Mouse (Mus musculus): Measurements from ENCODE around the gene Cenpv.
"Not testable (repeated sequence)": the region's sequence is repeated elsewhere in the genome, so short reads cannot be mapped to it uniquely, and the experiment has no call there.

Cenpv gene

DNA sequence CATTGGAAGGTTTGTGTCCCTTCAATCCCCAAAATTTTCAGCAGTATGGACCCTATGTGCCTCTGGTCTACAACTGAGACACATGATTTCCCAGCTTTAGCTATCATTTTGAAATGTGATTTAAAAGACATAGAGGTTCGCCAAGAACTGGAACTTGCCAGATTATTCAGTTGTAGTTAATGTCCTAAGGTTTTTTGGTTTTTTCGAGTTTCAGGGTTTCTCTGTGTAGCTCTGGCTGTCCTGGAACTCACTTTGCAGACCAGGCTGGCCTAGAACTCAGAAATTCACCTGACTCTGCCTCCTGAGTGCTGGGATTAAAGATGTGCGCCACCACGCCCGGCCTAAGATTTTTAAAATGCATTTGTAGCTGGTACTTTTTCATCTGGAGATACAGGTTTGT is 14.6 kb upstream of the Cenpv start:
- DNase-seq = no peak

DNA sequence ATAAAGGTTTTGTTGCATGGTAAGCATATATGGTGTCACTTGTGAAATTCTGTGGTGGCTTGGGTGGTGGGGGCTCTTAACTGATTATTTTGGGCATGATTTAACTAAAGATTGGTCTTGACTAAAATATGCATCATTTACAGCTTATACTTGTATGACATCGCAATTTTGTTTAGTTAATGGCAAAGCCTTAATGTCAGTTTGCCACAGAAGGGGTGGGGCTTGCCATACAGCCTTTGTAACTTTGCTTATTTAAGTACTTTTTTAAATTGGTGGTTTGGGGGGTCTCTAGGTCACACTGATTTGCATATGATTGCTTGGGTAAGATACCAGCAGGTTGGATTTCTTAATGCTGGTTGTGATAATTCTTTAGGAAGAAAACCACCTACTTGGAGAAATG is 14.1 kb upstream of the Cenpv start:
- no peak for DNase-seq

DNA sequence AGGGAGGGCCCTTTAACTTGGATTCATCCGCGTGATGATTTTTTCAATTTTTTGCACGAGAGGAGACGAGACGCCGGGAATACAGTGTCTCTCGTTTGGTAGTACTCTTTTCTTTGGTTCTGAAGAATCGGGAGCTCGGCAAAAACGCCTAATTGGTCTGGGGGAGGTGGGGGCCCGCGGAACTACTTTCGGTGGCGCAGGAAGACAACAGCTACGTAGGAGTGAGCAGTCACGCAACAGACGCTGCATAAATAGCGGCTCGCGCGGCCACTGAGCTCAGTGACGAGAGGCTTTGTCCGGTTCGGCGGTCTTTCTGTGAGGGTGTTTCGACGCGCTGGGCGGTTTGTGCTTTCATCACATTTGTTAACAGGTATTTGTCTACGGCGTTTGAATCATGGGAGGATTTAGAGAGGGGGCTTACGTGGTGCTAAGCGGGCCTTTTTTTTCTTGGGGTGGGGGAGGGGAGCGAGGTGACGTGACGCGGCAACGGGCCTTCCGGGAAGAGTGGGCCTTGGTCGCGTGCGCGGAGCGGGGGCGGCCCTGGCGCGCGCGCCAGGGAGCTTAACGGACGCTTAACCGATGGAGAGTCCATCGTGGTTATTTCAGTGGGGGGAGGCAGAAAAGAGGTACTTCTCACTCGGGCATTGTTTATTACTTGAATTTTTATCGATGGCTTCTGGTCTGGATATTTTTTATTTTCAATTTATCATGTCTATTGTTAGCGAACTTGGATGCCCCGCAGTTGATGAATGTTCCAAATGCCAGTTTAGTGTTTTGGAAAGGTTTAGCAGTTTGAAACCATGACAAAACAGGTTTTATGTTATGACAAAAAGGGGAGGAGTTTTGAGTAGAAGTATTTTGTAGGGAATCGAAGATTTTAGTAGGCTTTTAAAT is 12.4 kb upstream of the Cenpv start:
- peak; percentile 94 for DNase-seq

DNA sequence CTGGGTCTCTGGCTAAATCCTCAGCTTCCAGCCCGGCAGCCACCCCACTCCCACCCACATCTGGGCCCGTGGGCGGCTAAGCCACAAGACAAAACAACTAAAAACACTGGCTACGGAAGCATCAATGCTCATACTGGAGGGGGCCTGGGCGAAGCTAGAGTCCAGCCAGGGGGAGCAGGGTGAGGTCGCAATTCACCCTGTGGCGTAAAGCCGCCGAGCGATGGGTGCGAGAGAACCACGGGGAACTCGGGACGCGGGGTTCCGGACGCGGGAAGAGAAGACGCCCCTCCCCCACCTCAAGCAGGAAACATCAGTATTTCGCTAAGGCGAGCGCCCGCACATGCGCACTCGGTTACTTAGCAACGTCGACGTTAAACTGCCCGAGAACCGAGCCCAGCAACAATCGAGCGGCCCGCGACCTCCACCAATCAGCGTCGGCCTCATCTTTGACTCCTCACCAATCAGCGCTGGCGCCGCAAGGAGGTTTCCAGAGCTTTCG is 11.7 kb upstream of the Cenpv start, which contains the start of gene Ubb:
Gene Ubb (plus strand): TSS at position 445 of the 499 bp plus-strand sequence.
- peak; percentile 100 for DNase-seq

DNA sequence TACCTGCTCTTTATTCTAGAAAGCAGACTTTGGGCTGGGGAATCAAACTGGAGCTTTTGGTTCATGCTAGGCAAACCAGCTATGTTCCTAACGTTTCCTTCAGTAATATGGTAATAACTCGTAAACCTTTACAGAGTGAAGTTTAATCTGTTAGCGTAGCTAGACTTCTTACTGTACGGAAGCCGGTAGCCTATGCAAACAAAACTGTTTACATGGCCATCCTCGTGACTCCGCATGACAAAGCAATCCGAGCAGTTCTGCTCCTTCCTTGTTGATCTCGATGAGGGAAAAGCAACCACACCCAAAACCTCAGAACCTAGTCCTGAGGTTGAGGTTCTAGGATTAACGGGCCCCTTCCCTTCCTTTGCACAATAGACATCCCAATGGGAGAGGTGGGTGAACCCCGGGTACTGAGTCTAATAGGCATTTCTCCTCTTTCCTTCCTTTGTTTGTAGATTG is 11.2 kb upstream of the Cenpv start:
- peak; percentile 92 for DNase-seq

DNA sequence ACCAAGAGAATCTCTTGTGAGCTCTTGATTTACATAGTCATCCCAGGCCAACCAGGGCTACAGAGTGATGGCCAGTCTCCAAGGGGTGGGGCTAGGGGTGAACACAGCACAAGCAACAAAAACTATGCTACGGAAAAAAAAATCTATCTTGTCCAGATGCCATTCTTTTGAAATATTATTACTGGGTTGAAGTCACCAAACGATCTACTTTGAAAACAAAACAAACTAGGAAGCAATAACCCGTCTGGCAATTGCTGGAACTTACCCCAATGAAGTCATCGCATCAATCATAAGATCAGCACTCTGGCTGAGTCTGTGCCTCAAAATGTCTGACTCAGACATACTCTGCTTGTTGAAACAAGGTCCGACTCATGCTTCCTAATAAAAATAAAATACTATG is 10.7 kb upstream of the Cenpv start:
- peak; percentile 87 for DNase-seq

DNA sequence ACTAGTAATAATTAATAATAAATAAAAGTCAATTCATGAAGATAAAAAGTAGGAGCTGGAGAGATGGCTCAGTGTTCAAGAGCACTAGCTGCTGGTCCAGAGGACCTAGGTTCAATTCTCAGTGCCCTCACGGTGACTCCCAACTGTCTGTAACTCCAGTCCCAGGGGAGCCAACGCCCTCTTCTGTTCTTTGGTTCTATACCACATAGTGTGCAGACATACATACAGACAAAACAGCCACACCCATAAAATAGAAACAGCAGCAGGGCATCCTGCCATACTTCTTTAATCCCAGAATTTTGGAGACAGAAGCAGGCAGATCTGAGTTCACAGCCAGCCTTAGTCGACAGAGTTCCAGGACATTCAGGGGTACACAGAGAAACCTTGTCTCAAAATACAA is 4.9 kb upstream of the Cenpv start:
- DNase-seq = no peak

DNA sequence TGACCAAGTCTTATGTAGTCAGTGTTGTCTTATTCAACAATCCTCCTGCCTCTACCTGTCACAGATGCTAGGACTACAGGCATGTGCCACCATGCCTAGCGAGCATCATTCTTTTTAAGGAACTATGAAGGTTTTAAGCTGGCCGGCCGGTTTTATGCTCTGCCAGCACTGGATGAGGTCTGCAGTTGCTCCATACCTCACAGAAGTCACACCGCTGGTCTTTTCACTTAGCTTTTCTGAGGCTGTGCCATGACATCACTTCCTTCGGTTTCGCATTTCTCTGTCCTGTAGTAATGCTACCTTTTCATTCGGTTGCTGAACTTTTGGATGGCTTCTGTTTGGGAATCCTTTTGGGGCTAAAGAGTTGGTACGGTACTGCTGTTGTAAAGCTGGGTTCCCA is 2.5 kb upstream of the Cenpv start:
- DNase-seq = no peak

DNA sequence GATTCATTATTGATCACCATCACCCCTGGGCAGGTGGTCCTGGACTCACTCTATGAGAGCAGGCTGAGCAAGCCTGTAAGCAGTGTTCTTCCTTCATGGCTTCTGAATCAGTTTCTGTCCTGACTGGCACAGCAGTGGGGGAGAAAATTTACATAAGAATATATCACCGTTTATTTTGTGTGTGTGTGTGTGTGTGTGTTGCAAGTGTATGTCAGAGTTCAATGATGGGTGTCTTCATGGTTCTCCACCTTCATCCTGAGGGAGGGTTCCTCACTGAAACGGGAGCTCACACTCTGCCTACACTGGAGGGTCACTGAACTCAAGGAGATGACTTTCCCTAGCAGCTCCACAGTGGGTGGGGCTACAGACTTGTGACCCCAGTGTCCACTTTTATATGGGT is 1.9 kb upstream of the Cenpv start:
- DNase-seq = no peak

DNA sequence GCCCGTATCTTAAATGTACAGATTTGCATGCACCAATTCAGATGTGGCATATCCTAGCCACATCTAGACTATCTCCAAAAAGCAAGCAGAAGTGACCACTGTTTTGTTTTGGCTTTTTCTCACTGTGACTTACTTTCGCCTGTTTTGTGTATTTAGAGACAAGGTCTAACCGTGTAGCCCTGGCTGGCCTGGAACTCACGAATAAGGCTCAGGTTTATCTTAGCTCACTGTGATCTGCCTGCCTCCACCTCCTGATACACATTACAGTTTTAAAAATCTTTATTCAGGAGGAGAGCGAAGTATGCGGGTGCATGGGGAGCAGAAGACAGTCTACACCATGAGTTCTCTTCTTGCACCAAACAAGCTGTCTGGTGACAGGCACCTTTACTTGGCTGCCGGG is 1.1 kb upstream of the Cenpv start:
- DNase-seq = no peak

DNA sequence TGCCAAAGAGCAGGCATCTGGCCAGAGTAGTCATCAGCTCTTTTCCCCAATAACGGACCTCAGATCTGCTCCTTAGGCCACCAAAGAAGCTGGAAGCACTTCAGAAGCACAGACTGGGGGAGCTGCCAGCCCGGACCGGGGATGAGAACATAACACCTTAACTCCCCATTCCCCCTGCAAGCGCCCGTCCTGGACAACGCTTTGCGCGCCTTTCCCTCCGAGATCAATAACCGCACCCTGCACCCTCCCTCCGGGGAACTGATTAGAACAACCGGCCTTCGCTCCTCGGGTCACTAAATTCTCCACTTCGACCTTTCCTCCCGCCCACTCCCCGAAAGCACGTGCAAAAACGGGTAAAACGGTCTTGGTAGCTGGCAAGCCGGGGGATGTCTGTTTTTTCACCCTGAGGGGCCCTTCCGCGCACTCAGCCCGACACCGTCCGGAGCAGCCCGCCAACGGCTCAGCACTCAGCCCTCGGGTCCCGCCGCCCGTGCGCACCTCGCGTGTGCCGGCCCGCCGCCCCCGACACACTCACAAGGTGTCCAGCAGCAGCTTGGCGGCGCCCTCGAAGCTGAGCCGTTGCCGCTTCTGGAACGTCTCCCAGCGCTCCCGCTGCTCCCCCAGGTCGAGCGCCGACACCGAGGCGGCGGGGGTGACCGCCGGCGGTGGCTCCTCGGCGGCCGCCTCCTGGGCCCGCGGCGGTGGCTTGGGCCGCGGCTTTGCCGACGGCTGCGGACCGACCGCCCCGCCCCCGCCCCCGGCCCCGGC is 556 bp downstream of the Cenpv start:
- DNase-seq = peak; percentile 54

DNA sequence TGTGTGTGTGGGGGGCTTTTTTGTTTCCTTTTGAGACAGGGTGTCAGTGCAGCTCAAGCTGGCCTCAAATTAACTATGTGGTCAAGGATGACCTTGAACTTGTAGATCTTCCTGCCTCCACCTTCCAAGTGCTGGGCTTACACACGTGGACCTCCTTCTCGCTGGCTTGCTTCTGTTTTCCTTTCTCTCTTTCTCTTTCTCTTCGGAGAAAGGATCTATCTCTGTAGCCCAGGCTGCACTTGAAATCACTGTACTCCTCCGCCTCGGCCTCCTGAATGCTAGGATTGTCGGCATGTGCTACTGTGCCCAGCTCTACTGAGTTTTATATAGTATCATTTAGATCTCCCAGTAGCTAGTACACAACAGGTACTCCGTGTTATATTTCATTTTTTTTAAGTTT is 1.5 kb downstream of the Cenpv start:
- DNase-seq = no peak

DNA sequence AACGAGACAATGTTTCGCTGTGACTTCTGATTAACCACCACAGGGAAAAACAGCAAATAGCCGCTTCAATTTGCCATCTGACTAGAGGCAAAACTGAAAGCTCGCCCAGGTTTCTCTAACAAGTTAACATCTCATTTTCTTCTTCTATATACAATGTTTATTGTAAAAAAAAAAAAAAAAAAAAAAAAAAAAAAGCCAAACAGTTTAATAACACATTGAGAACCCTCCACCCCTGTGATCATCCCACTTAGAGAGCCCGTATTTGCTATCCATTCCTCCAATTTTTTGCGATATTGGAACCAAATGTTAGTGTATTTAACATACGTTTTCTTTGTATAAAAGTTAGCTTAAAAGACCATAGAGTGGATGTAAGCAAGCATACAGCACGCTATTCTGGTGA is 2.0 kb downstream of the Cenpv start:
- DNase-seq = no peak

DNA sequence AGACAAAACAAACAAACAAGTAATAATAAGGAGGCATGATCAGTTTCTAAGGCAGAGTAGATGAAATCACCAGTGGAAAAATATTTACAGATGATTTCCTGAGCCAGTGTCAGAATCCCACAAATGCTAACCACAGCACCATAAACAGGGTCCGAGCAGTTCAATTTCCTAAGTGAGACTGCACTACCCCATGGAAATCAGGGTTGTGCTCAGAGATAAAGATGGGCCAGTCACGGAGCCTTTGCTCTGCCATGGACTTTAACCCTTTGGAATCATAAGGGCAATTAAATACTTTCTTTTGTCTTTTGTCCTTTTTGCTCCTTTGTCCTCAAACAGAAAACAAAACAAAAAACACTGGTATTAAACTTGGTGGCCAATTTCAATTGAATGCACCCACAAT is 16.8 kb downstream of the Cenpv start:
- DNase-seq = no peak

DNA sequence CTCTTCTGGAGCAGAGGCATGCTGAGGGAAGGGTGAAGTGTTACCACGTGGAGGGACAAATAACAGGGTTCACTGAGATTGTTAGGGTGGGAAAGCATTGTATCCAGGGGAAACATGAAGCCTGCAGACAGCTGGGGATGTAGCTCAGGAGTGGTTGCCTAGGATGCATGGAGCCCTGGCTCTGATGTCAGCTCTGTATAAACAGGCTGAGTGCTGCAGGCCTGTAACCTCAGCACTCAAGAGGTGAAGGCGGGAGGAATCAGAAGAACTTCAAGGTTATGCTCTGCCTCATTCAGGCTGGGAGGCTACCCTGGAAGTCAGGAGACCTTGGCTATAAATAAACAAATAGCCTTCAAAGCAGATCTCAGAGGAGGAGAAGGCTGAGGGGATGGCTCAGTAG is 20.1 kb downstream of the Cenpv start:
- DNase-seq = no peak

DNA sequence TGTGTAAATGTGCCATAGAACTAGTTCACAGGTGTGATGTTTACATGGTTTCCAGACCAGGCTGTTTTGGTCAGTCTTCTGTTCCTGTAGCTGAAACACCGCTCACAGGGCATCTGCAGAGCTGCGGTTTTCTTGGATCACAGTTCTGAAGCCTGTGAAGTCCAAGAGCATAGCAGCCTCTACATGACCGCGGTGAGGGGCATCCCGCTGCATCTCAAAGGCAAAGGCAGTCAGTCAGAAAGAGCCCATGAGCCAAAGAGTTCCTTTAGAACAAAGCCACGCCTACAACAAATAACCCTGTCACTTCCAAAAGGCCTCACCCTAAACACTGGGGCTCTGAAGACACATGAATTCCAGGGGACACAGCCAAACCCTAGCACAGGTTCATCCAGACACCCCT is 25.8 kb downstream of the Cenpv start:
- no peak for DNase-seq

DNA sequence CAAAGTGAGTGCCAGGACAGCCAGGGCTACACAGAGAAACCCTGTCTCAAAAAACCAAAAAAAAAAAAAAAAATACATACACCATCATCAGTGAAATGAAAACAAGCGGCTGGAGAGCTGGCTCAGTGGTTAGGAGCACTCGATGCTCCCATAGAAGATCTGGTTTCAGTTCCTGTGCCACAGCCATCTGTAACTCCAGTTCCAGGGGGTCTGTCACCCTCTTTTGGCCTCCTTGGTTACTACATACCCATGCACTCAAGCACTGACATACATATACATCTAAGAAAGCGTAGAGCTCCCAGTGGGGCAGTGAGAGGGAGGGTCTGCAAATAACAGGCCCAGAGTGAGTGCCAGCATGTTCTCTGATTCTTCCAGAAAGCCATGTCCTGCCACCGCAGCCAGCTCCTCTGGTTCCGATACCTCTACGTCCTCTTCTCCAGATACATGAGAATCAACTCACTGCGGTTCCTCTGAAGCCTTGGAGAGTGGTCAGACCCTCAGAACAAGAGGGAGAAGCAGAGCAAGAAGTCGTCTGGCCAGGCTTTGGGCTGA is 26.5 kb downstream of the Cenpv start:
- no peak for DNase-seq

DNA sequence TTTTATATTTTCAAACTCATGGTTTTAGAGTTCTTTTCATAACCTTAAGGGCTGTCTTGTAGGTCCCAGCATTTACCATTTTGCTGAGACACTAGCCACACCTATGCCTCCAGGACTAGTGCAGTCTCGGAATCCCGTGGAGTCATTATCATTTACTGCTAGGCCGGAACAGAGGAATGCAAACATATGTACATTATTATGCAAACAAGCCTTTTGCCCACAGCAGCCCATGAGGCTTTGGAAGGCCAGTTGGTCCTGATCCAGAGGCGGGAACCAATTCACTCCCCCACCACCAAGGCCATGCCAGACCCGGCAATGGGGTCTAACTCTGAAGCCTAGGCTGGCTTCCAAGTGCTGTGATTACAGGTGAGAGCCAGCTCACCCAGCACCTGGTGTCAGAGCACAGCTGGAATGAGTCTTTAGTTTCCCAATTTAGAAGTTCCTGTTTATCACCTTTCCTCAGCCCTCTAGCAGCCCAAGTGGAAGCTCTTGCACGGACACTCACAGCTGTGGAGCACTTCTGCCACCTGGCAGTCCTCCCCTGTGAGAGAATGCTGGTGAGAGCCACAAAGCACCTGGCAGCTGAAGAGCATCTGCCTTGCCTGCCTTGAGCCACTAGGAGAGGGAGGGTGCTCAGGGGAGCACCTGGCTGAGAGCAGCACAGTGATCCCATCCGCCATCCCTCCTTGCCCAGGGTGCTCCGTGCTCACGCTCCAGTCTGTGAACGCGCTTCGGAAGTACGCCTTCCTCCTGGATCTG is 27.4 kb downstream of the Cenpv start:
- peak; percentile 20 for DNase-seq

DNA sequence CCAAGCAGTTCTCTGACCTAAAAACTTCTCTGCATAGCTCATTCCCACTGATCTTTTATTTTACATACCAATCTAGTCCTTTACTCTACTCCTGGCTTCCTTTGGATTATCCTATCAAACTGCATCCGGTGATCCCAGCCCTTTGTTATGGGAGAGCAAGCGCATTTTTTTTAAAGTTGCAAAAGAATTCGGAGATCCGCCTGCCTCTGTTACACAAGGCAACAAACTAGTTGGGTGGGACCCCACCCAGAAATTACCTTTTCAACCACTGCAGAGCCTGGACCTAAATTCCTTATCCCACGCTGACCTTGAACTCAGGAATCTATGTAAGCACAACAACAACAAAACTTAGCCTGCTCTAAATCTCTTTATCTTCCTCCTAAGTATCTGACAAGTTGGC is 28.1 kb downstream of the Cenpv start:
- no peak for DNase-seq

DNA sequence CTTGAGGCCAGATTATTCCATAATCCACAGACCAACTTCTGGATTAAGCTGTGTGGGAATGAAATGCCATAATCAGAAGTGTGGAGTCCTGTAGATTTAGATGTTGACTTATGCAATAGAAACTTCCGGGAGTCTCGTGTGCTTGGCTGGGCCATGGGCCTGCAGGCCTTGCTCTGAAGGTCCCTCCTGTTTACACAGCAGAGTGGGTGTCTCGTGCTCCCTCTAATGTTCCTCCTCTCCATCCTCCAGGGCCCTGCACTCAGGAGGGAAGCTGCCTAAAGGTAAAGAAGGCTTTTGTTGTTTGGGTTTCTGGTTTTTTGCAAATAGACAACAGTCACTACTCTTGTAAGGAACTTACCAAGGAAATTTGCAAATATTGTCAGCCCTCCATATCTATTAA is 29.5 kb downstream of the Cenpv start:
- DNase-seq = no peak

DNA sequence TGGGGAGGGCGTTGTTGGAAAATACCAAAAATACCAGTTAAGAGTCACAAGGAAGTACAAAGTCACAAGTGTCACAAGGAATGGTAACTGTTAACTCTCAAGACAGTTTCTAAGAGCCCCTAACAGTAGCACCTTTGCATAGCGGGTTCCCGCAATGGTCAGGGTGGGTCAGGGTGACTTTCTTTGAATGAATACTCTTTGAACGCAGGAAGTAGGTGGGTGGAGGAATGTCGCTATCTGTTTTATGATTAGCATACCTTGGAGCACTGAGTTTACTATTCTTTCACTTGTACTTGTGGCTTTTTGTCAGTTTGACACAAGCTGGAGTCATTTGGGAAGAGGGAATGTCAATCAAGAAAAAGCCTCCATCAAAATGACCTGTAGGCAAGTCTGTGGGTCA is 30.2 kb downstream of the Cenpv start:
- not testable (repeated sequence) for DNase-seq

DNA sequence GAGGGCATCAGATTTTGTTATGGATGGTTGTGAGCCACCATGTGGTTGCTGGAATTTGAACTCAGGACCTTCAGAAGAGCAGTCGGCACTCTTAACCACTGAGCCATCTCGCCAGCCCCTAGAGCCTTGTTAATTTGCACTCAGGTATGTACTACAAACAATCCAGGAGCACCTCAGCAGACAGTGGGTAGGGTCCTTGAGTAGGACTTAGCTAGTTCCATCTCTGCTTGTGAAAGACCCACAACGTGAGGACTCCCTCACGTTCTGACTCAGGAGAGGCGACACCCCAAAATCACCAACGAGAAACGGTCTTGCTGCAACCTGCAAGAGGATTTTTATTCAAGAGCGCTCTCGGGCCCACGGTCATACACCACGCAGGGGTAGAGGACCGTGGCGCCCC is 30.7 kb downstream of the Cenpv start:
- not testable (repeated sequence) for DNase-seq

DNA sequence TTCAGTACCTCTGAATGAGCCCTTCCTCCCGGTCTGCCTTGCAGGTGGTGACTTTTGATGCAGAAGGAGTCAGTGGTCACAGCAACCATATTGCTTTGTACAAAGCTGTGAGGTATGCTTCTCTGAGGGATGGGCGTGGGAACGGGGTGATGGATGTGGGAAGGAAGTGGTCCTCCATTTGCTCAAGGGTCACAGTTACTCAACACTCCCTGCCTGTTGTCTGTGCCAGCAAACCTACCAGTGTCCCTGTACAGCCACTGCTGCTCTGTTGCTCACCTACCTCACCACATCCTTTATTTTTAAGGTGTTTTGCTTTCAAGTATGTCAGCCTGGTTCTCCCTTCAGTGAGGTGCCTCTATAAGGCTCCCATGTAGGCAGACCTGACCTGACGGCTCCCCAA is 31.4 kb downstream of the Cenpv start:
- no peak for DNase-seq
